Mouse (Mus musculus) kidney, adult 2 months (tissue): ENCODE measurements at regions not wholly inside any gene's neighbourhood (a gene's known extent, or its start where the extent isn't known, plus 50 kb on each side); places are given as distances from the start of the nearest gene placed in this dataset.

ENCODE experiments used
- DNase-seq: peaks from one replicate; pipeline ENCODE4 v3.0.0; 2021
- H3K27ac ChIP-seq: fragments of 200-500 bp; 2 replicates; pipeline ENCODE4 v1.5.1; 2012; ENCODE audit warnings: low read depth, low read length, control low read depth, inconsistent platforms; ENCODE audit not compliant: insufficient read depth
- H3K27me3 ChIP-seq: fragments of 200-500 bp; replicated peaks from 2 replicates; pipeline ENCODE4 v1.6.1; 2012; ENCODE audit warnings: mild to moderate bottlenecking, moderate library complexity, low read length, inconsistent platforms; ENCODE audit not compliant: control insufficient read depth, insufficient read depth
- H3K36me3 ChIP-seq: fragments of 200-500 bp; 2 replicates; pipeline ENCODE4 v1.6.1; 2012; ENCODE audit warnings: mild to moderate bottlenecking, moderate library complexity, low read length, inconsistent platforms; ENCODE audit not compliant: control insufficient read depth, insufficient read depth
- H3K4me1 ChIP-seq: fragments of 200-500 bp; 2 replicates; pipeline ENCODE4 v1.6.1; 2011; ENCODE audit warnings: low read length; ENCODE audit not compliant: control insufficient read depth, insufficient read depth
- H3K4me3 ChIP-seq: fragments of 200-500 bp; 2 replicates; pipeline ENCODE4 v1.5.1; 2011; ENCODE audit warnings: mild to moderate bottlenecking, low read depth, low read length, control low read depth; ENCODE audit not compliant: insufficient read depth
- CTCF ChIP-seq: fragments of 200-500 bp; conservative IDR thresholded peaks from 2 replicates; pipeline ENCODE4 v1.5.1; 2011; ENCODE audit warnings: low read depth, mild to moderate bottlenecking, control low read depth, low read length, moderate library complexity, mixed read lengths; ENCODE audit not compliant: insufficient read depth, insufficient read length
- POLR2A ChIP-seq: fragments of 200-500 bp; IDR thresholded peaks from one replicate; pipeline ENCODE4 v1.6.1; 2011; ENCODE audit warnings: low read depth, low read length, control low read depth
- WGBS: fragments of 180-500 bp; shearing (Covaris S2); methylation state at CpG from one replicate; pipeline ENCODE4 v1.1.7; 2018; 5-methylcytosine and 5-hydroxymethylcytosine counted together

- TF ChIP-seq POLR2A (no peak), CTCF (no peak)
- Histone ChIP-seq H3K4me3 (no peak overlapping the region), H3K27me3 (no peaks in the 10 kb centered on the region), H3K27ac (no peak overlapping the region), H3K36me3 (no peaks in the 10 kb centered on the region), H3K4me1 (peaks cover 8% of the 10 kb centered on the region)
- 54% methylated on average over 6 of the region's 6 CpGs for WGBS
- no peak for DNase-seq
Measured at GRCm38 (mm10) chr13:31370873-31371272, 185.1 kb upstream of the Foxq1 start.

GRCm38 (mm10) chr13:31374006-31374405 lies 181.9 kb upstream of the Foxq1 start:
- no peak overlapping the region for H3K27ac ChIP-seq
- no peak for TF ChIP-seq POLR2A
- TF ChIP-seq CTCF = no peak
- H3K4me1 ChIP-seq = peaks cover 7% of the 10 kb centered on the region
- H3K36me3 ChIP-seq = no peaks in the 10 kb centered on the region
- H3K27me3 ChIP-seq = no peaks in the 10 kb centered on the region; the same call in 1 of the 2 replicates
- DNase-seq = no peak
- H3K4me3 ChIP-seq = no peak overlapping the region
- 72% methylated on average over 5 of the region's 5 CpGs for WGBS

GRCm38 (mm10) chr13:31393421-31394215 lies 162.3 kb upstream of the Foxq1 start:
- Histone ChIP-seq H3K4me3 (no peak overlapping the region), H3K27ac (no peak overlapping the region), H3K27me3 (no peaks in the 10 kb centered on the region), H3K36me3 (no peaks in the 10 kb centered on the region), H3K4me1 (no peaks in the 10 kb centered on the region)
- DNase-seq = no peak
- no peak for TF ChIP-seq CTCF
- no peak for TF ChIP-seq POLR2A
- 57% methylated on average over 4 of the region's 4 CpGs for WGBS

- Histone ChIP-seq H3K27me3 (no peaks in the 10 kb centered on the region), H3K4me3 (no peak overlapping the region), H3K27ac (no peak overlapping the region), H3K36me3 (no peaks in the 10 kb centered on the region), H3K4me1 (peaks cover 8% of the 10 kb centered on the region; the same call in 1 of the 2 replicates)
- TF ChIP-seq POLR2A (no peak), CTCF (no peak)
- WGBS = 80% methylated on average over 5 of the region's 5 CpGs
- DNase-seq = no peak
Measured at GRCm38 (mm10) chr13:31396216-31396910, 159.6 kb upstream of the Foxq1 start.

- no peak for DNase-seq
- Histone ChIP-seq H3K4me3 (no peak overlapping the region), H3K36me3 (no peaks in the 10 kb centered on the region), H3K27ac (no peak overlapping the region), H3K27me3 (no peaks in the 10 kb centered on the region), H3K4me1 (peaks cover 8% of the 10 kb centered on the region; the same call in 1 of the 2 replicates)
- TF ChIP-seq POLR2A = no peak
- TF ChIP-seq CTCF = no peak
- WGBS = 83% methylated on average over 10 of the region's 10 CpGs
Measured at GRCm38 (mm10) chr13:31397246-31397645, 158.7 kb upstream of the Foxq1 start.

GRCm38 (mm10) chr13:31400401-31400800 lies 155.5 kb upstream of the Foxq1 start:
- peak; percentile 85 for DNase-seq
- no peaks in the 10 kb centered on the region for H3K27me3 ChIP-seq
- no peak overlapping the region for H3K4me3 ChIP-seq
- H3K4me1 ChIP-seq = peaks cover 8% of the 10 kb centered on the region; the same call in 1 of the 2 replicates
- 51% methylated on average over 2 of the region's 2 CpGs for WGBS
- H3K36me3 ChIP-seq = no peaks in the 10 kb centered on the region
- no peak for TF ChIP-seq POLR2A
- TF ChIP-seq CTCF = no peak
- no peak overlapping the region for H3K27ac ChIP-seq

GRCm38 (mm10) chr13:31405312-31405711 lies 150.6 kb upstream of the Foxq1 start:
- H3K36me3 ChIP-seq = no peaks in the 10 kb centered on the region
- H3K27me3 ChIP-seq = no peaks in the 10 kb centered on the region
- WGBS = 92% methylated on average over 2 of the region's 2 CpGs
- DNase-seq = no peak
- H3K4me3 ChIP-seq = no peak overlapping the region
- H3K27ac ChIP-seq = no peak overlapping the region
- H3K4me1 ChIP-seq = peaks cover 3% of the 10 kb centered on the region; the same call in 1 of the 2 replicates
- TF ChIP-seq POLR2A = no peak
- TF ChIP-seq CTCF = no peak
